Mouse (Mus musculus): Measurements from ENCODE around the gene Cdc14a. TPM values are rescaled to one million over a fixed set of nuclear protein-coding genes. Genes with fewer than 3 reads are reported as not detected.

Cdc14a gene
- total and polyA plus RNA-seq, 3 experiments: 2.6 to 5.9 TPM; not detected in 1

DNA sequence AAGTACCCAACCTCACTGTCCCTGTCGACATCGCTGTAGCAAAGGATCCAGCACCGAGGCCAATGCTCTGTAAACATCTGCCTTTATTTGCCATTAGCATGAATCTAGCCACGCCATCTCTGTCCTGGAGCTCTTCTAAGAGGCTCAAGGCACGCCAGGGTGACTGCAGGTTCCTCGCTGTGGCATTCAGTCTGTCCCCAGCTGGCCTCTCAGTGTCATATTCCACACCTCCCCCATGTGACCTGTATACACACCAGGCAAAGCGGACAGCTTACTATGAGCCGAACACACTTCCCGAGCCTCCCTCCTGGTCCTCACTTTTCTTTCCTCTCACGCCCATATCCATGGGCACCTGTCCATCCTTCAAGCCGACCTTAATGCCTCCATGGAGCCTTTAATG lies 4.0 kb downstream of the Cdc14a start:
- H3K27me3 ChIP-seq (ENCODE audit: control insufficient read depth in 1 of 2, insufficient read depth in 2 of 2, low read length in 2 of 2): no peaks in the 10 kb centered on the region
- H3K36me3 ChIP-seq (ENCODE audit: control insufficient read depth in 1 of 2, insufficient read depth in 2 of 2, low read length in 2 of 2): peaks cover 0 to 5% of the 10 kb centered on the region in 2 experiments; a peak in 2 of 4 replicates
- H3K4me3 ChIP-seq (ENCODE audit: control insufficient read depth in 1 of 2, insufficient read depth in 1 of 2, low read depth in 2 of 2, low read length in 2 of 2): no peak overlapping the region
- H3K9me3 ChIP-seq (replicated peaks; ENCODE audit: insufficient read depth, low read length): no peaks in the 10 kb centered on the region
- peaks cover 3% of the 10 kb centered on the region; the same call in 1 of the 2 replicates for H3K79me2 ChIP-seq (ENCODE audit: control insufficient read depth, insufficient read depth, low read length, poor library complexity)
- peaks cover 0 to 3% of the 10 kb centered on the region in 2 experiments; a peak in 1 of 4 replicates for H3K4me1 ChIP-seq (ENCODE audit: control insufficient read depth in 1 of 2, insufficient read depth in 2 of 2, low read length in 2 of 2)
- no peak for DNase-seq (ENCODE audit: low read depth, low spot score)
- H3K9ac ChIP-seq (ENCODE audit: control insufficient read depth, low read depth, low read length, poor library complexity, severe bottlenecking): no peak overlapping the region
- no peak for TF ChIP-seq POLR2AphosphoS2 (IDR thresholded peaks at IDR 0.05; ENCODE audit: low read length)
- TF ChIP-seq USF1 (IDR thresholded peaks at IDR 0.05; ENCODE audit: low read depth, low read length): no peak
- no peak for TF ChIP-seq NRF1 (IDR thresholded peaks at IDR 0.05; ENCODE audit: insufficient read depth, low read depth, low read length, poor library complexity, severe bottlenecking)
- no peak for TF ChIP-seq MAFK (IDR thresholded peaks at IDR 0.05; ENCODE audit: borderline replicate concordance, low read depth, low read length)
- TF ChIP-seq GABPA (IDR thresholded peaks at IDR 0.05; ENCODE audit: low read depth, low read length): no peak
- no peak for TF ChIP-seq POLR2AphosphoS5 (IDR thresholded peaks at IDR 0.05; ENCODE audit: borderline replicate concordance, low read depth, low read length)
- TF ChIP-seq EP300 (IDR thresholded peaks at IDR 0.05; ENCODE audit: low read depth in 1 of 2, low read length in 2 of 2): no peak
- no peak for TF ChIP-seq KAT2A (conservative IDR thresholded peaks at IDR 0.05; ENCODE audit: low read depth, low read length)
- no peak for TF ChIP-seq CHD2 (IDR thresholded peaks at IDR 0.05; ENCODE audit: low read length)
- TF ChIP-seq CTCF (IDR thresholded peaks at IDR 0.05 in 2 of 3, conservative IDR thresholded peaks at IDR 0.05 in 1 of 3; ENCODE audit: control insufficient read depth in 1 of 3, insufficient read depth in 1 of 3, low read depth in 2 of 3, low read length in 3 of 3, poor library complexity in 1 of 3, severe bottlenecking in 1 of 3): no peak
- TF ChIP-seq MEF2A (IDR thresholded peaks at IDR 0.05; ENCODE audit: extremely low read depth, insufficient replicate concordance, low read depth, low read length, poor library complexity, severe bottlenecking): no peak
- no peak for TF ChIP-seq MAZ (IDR thresholded peaks at IDR 0.05; ENCODE audit: low read depth, low read length)
- no peak for TF ChIP-seq UBTF (IDR thresholded peaks at IDR 0.05; ENCODE audit: borderline replicate concordance, insufficient read depth, low read depth, low read length)
- no peak for TF ChIP-seq JUND (IDR thresholded peaks at IDR 0.05; ENCODE audit: low read depth, low read length)
- H3K27ac ChIP-seq (ENCODE audit: control insufficient read depth, low read depth, low read length): no peak overlapping the region

- no peaks in the 10 kb centered on the region for H3K79me2 ChIP-seq (ENCODE audit: control insufficient read depth, insufficient read depth, low read length, poor library complexity)
- no peak overlapping the region for H3K27ac ChIP-seq (ENCODE audit: control insufficient read depth, low read depth, low read length)
- H3K4me1 ChIP-seq (ENCODE audit: control insufficient read depth in 1 of 2, insufficient read depth in 2 of 2, low read length in 2 of 2): no peaks in the 10 kb centered on the region; a peak in 1 of 4 replicates
- H3K9ac ChIP-seq (ENCODE audit: control insufficient read depth, low read depth, low read length, poor library complexity, severe bottlenecking): no peak overlapping the region
- no peaks in the 10 kb centered on the region for H3K9me3 ChIP-seq (replicated peaks; ENCODE audit: insufficient read depth, low read length)
- TF ChIP-seq ZNF384 (IDR thresholded peaks at IDR 0.05; ENCODE audit: low read depth, low read length) (no peak), BHLHE40 (IDR thresholded peaks at IDR 0.05; ENCODE audit: borderline replicate concordance, low read depth, low read length) (no peak), SIN3A (IDR thresholded peaks at IDR 0.05; ENCODE audit: low read length) (no peak), RCOR1 (IDR thresholded peaks at IDR 0.05; ENCODE audit: low read depth, low read length) (no peak), TCF12 (IDR thresholded peaks at IDR 0.05; ENCODE audit: low read depth, low read length) (no peak), MEF2A (IDR thresholded peaks at IDR 0.05; ENCODE audit: extremely low read depth, insufficient replicate concordance, low read depth, low read length, poor library complexity, severe bottlenecking) (no peak), ELF1 (IDR thresholded peaks at IDR 0.05; ENCODE audit: low read depth, low read length) (no peak)
- DNase-seq (ENCODE audit: low read depth, low spot score): no peak
- H3K36me3 ChIP-seq (ENCODE audit: control insufficient read depth in 1 of 2, insufficient read depth in 2 of 2, low read length in 2 of 2): no peaks in the 10 kb centered on the region; a peak in 1 of 4 replicates
- no peaks in the 10 kb centered on the region for H3K27me3 ChIP-seq (ENCODE audit: control insufficient read depth in 1 of 2, insufficient read depth in 2 of 2, low read length in 2 of 2)
- H3K4me3 ChIP-seq (ENCODE audit: control insufficient read depth in 1 of 2, insufficient read depth in 1 of 2, low read depth in 2 of 2, low read length in 2 of 2): no peak overlapping the region
Observed at GRCm38 (mm10) chr3:116414451-116414860, 9.4 kb downstream of the Cdc14a start.
